Mouse (Mus musculus) right cerebral cortex, postnatal 36 days (tissue): ENCODE results near the gene Pfkl.
"Not testable (repeated sequence)": the region's sequence is repeated elsewhere in the genome, so short reads cannot be mapped to it uniquely, and the experiment has no call there.

Experiments used
- DNase-seq, 2 experiments: peaks; one replicate each; pipeline ENCODE4 v3.0.0; 2022; ENCODE audit warnings: low spot score in 2 of 2, mixed read lengths in 1 of 2

The Pfkl gene

GRCm38 (mm10) chr10:78012661-78013495 is 3.0 kb upstream of the Pfkl start:
- no peak for DNase-seq

GRCm38 (mm10) chr10:78011116-78011515 is 1.2 kb upstream of the Pfkl start:
- DNase-seq = not testable (repeated sequence)

GRCm38 (mm10) chr10:78010335-78010734 is 452 bp upstream of the Pfkl start:
- no peak for DNase-seq

GRCm38 (mm10) chr10:78009184-78009944 is 519 bp downstream of the Pfkl start:
- peak; percentile 92 for DNase-seq

- no peak for DNase-seq
Observed at GRCm38 (mm10) chr10:78008169-78008568, 1.7 kb downstream of the Pfkl start.

- no peak for DNase-seq
Observed at GRCm38 (mm10) chr10:78007203-78007602, 2.7 kb downstream of the Pfkl start.

GRCm38 (mm10) chr10:78005791-78006438 is 4.0 kb downstream of the Pfkl start:
- no peak for DNase-seq

- peak; percentile 51 to 72 for DNase-seq
Observed at GRCm38 (mm10) chr10:78004479-78005100, 5.3 kb downstream of the Pfkl start.

- DNase-seq = no peak
Observed at GRCm38 (mm10) chr10:78002316-78002715, 7.6 kb downstream of the Pfkl start.

- DNase-seq = peak; percentile 92 to 93
Observed at GRCm38 (mm10) chr10:78001796-78002195, 8.1 kb downstream of the Pfkl start.

GRCm38 (mm10) chr10:78000200-78000599 is 9.7 kb downstream of the Pfkl start:
- no peak for DNase-seq

- DNase-seq = no peak
Observed at GRCm38 (mm10) chr10:77995639-77996038, 14.2 kb downstream of the Pfkl start.

GRCm38 (mm10) chr10:77985775-77986174 is 24.1 kb downstream of the Pfkl start:
- DNase-seq = no peak

- no peak for DNase-seq
Observed at GRCm38 (mm10) chr10:77984660-77985059, 25.2 kb downstream of the Pfkl start.

GRCm38 (mm10) chr10:77978351-77979350 is 31.2 kb downstream of the Pfkl start, which contains the start of gene 1810043G02Rik:
1810043G02Rik (plus strand) TSS chr10:77978524.
- DNase-seq = peak; percentile 98

- DNase-seq = no peak
Observed at GRCm38 (mm10) chr10:77976458-77977150, 33.3 kb downstream of the Pfkl start.

GRCm38 (mm10) chr10:77975653-77976052 is 34.2 kb downstream of the Pfkl start:
- no peak for DNase-seq

- no peak for DNase-seq
Observed at GRCm38 (mm10) chr10:77974811-77975210, 35.1 kb downstream of the Pfkl start.

GRCm38 (mm10) chr10:77974323-77974722 is 35.6 kb downstream of the Pfkl start:
- no peak for DNase-seq
